Mouse (Mus musculus) small intestine, adult 2 months (tissue): Measurements from ENCODE around the gene B4gat1.

Source experiments
- CTCF ChIP-seq: fragments of 200-500 bp; IDR thresholded peaks from 2 replicates; pipeline ENCODE4 v1.5.1; 2012; ENCODE audit warnings: low read depth, mild to moderate bottlenecking, control low read depth, inconsistent platforms, low read length, moderate library complexity, mixed read lengths; ENCODE audit not compliant: insufficient replicate concordance, insufficient read length; ENCODE audit errors: extremely low read depth
- POLR2A ChIP-seq: fragments of 200-500 bp; IDR thresholded peaks from 2 replicates; pipeline ENCODE4 v1.6.1; 2012; ENCODE audit warnings: low read depth, mild to moderate bottlenecking, control low read depth, inconsistent platforms, low read length, moderate library complexity

DNA sequence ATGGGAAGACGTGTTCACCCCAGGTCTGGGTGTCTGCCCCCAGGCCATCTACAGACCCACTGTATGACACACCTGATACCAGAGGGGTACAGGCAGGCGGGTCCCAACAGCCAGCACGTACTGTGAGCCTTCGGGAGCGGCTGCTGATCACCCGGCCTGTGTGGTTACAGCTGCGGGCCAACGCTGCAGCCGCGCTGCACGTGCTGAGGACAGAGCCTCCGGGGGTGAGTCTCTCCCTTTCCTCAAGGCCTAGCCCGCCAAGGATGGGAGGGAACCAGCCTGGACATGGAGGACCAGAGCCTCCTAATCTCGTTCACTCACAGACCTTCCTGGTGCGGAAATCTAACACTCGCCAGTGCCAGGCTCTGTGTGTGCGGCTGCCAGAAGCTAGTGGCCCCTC lies 12.4 kb downstream of the B4gat1 start:
- no peak for TF ChIP-seq CTCF
- no peak for TF ChIP-seq POLR2A
